Mouse (Mus musculus) midbrain, postnatal 0 days (tissue): Measurements from ENCODE around the gene 9030025P20Rik. TPM values are rescaled to one million over a fixed set of nuclear protein-coding genes. Genes with fewer than 3 reads are reported as not detected.
"Not testable (repeated sequence)": the region's sequence is repeated elsewhere in the genome, so short reads cannot be mapped to it uniquely, and the experiment has no call there.

Experiments used
- ATAC-seq: fragments of 200-750 bp; cut with Nextera tagmentation; 2 replicates; pipeline ENCODE4 v1.8.0; 2017; ENCODE audit warnings: moderate number of reproducible peaks, mild to moderate bottlenecking, moderate TSS enrichment, moderate library complexity; ENCODE audit not compliant: low FRiP score
- DNase-seq: peaks from one replicate; pipeline ENCODE4 v3.0.0-alpha.2; 2015; ENCODE audit warnings: low spot score
- H3K27ac ChIP-seq: fragments of 300-500 bp; sonication (generic); 2 replicates; pipeline ENCODE4 v1.5.1; 2014; ENCODE audit warnings: low read depth, mild to moderate bottlenecking, low read length, mixed read lengths
- H3K27me3 ChIP-seq: fragments of 300-500 bp; sonication (generic); 2 replicates; pipeline ENCODE4 v1.6.1; 2014; ENCODE audit warnings: low read length, control low read depth, mixed read lengths; ENCODE audit not compliant: insufficient read depth
- H3K36me3 ChIP-seq: fragments of 300-500 bp; sonication (generic); 2 replicates; pipeline ENCODE4 v1.6.1; 2014; ENCODE audit warnings: low read length, control low read depth, mixed read lengths; ENCODE audit not compliant: insufficient read depth
- H3K4me1 ChIP-seq: fragments of 300-500 bp; sonication (generic); 2 replicates; pipeline ENCODE4 v1.6.1; 2014; ENCODE audit warnings: mild to moderate bottlenecking, control low read depth, antibody characterized with exemption, low read length, mixed read lengths; ENCODE audit not compliant: insufficient read depth
- H3K4me2 ChIP-seq: fragments of 300-500 bp; sonication (generic); 2 replicates; pipeline ENCODE4 v1.6.1; 2014; ENCODE audit warnings: low read depth, mild to moderate bottlenecking, low read length, mixed read lengths; ENCODE audit not compliant: poor library complexity, severe bottlenecking
- H3K4me3 ChIP-seq: fragments of 300-500 bp; sonication (generic); 2 replicates; pipeline ENCODE4 v1.5.1; 2014; ENCODE audit warnings: low read depth, mild to moderate bottlenecking, low read length, moderate library complexity
- H3K9ac ChIP-seq: fragments of 300-500 bp; sonication (generic); replicated peaks from 2 replicates; pipeline ENCODE4 v1.6.1; 2014; ENCODE audit warnings: mild to moderate bottlenecking, low read length, moderate library complexity, mixed read lengths; ENCODE audit not compliant: poor library complexity, severe bottlenecking
- H3K9me3 ChIP-seq: fragments of 300-500 bp; sonication (generic); 2 replicates; pipeline ENCODE4 v1.6.1; 2016; ENCODE audit warnings: low read length, control low read depth
- whole genome bisulfite sequencing: fragments of 180-500 bp; shearing (Covaris S2); extraction: QIAGEN DNeasy Blood & Tissue Kit; methylation state at CpG from one replicate; pipeline ENCODE4 v1.1.7; 2014; 5-methylcytosine and 5-hydroxymethylcytosine counted together
- polyA plus RNA-seq: library from polyadenylated mRNA; unstranded; fragments of >200 nt; fragmentation: Nextera tagmentation; extraction: Ambion mirVana; gene quantifications from 2 replicates; pipeline ENCODE4 v1.2.1, GENCODE M21; 2015
- total RNA-seq: library from RNA; depleted of rRNA; stranded (reverse); fragments of >200 nt; gene quantifications from 2 replicates; pipeline ENCODE4 v1.2.3, GENCODE M21; 2014

9030025P20Rik gene
- total and polyA plus RNA-seq, 2 experiments from 2014 or later = 7.0 to 8.7 TPM

DNA sequence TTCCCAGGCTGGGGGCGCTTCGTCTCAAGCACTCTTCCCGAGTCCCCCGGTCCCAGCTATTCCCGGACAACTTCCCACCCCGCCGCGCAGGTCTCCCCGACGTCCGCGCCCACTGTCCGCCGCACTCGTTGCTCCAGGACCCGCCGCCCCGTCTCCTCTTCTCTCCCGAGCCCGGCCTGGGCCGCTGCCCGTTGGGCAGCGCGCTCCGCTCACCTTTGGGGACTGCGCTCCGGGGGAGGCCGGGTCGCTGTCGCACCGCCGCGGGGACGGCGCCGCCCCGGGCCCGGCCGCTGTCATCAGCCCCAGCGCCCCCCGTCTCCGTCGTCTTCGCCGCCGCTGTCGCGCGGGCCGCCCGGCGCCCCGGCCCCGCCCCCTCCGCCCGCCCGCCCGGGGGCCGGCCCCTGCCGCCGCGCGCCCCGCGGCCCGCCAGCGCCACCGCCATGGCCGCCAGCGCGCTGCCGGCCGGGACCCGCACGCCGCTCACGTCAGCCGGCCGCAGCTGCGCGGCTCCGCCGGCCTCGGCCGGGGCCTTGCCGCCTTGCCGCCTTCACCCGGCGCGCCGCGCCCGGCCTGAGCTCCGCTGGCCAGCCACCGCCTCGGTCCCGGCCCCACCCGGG is 14.4 kb downstream of the 9030025P20Rik start:
- H3K36me3 ChIP-seq, H3K4me3 ChIP-seq, H3K4me2 ChIP-seq, H3K9ac ChIP-seq, H3K27me3 ChIP-seq, H3K9me3 ChIP-seq, H3K4me1 ChIP-seq, DNase-seq, H3K27ac ChIP-seq: not testable (repeated sequence)
- peak; percentile 80 for ATAC-seq
- no CpG with 5 or more reads among the region's 98 CpGs for WGBS

GRCm38 (mm10) chr17:14993139-14993832 is 15.0 kb downstream of the 9030025P20Rik start:
- not testable (repeated sequence) for H3K36me3 ChIP-seq

GRCm38 (mm10) chr17:14994140-14994539 is 15.9 kb downstream of the 9030025P20Rik start:
- H3K4me2 ChIP-seq, H3K9me3 ChIP-seq, DNase-seq, ATAC-seq, H3K36me3 ChIP-seq, H3K27me3 ChIP-seq, H3K4me3 ChIP-seq, H3K4me1 ChIP-seq, H3K27ac ChIP-seq, H3K9ac ChIP-seq: not testable (repeated sequence)
- no CpG with 5 or more reads among the region's 5 CpGs for WGBS

More at GRCm38 (mm10) chr17:14993139-14993832, 15.0 kb downstream of the 9030025P20Rik start:
- H3K27me3 ChIP-seq, DNase-seq, H3K4me1 ChIP-seq, H3K4me3 ChIP-seq, H3K27ac ChIP-seq, H3K9ac ChIP-seq, H3K4me2 ChIP-seq, H3K9me3 ChIP-seq: not testable (repeated sequence)
- ATAC-seq = peak; percentile 89
- WGBS = no CpG with 5 or more reads among the region's 47 CpGs

DNA sequence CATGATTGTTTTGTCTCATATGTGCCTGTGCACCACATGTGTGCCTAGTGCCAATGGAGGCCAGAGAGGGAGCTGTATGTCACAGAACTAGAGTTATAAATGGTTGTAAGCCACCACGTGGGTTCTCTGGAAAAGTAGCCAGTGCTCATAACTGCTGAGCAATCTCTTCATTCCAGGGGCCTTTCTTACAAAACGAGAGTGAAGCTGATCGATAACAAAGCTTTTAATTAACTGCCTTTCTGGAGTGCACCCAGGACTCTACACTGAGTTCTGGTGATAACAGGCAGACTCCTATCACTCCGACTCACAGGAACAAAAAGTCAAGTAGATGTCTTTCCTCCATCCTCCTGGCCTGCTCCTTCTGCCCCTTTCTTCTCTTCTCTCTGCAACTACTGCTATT is 21.8 kb downstream of the 9030025P20Rik start:
- not testable (repeated sequence) for H3K9me3 ChIP-seq, ATAC-seq, H3K36me3 ChIP-seq, H3K9ac ChIP-seq, H3K4me2 ChIP-seq, H3K4me1 ChIP-seq, H3K27me3 ChIP-seq, H3K4me3 ChIP-seq, DNase-seq, H3K27ac ChIP-seq
- no CpG with 5 or more reads among the region's 4 CpGs for WGBS

DNA sequence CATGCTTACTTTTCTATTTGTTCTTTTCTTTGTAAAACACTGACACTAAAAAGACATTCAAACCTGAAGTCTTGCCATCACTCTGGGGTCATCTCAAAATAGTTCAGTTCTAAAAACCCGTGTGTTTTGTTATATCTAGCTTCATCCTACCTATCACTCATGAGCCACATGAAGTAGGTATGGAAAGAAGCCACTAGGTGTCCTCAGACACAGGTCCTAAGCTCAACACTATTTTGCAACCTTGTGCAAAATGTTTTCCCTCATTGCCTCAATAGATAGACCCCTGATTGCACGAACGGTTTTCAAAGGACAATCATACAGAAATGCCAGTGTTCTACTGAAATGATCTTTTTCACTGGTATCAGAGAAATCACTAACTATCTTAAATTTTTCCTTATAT is 30.8 kb downstream of the 9030025P20Rik start:
- H3K27ac ChIP-seq, H3K36me3 ChIP-seq, H3K9me3 ChIP-seq, H3K4me2 ChIP-seq, H3K4me3 ChIP-seq, H3K9ac ChIP-seq, H3K4me1 ChIP-seq, DNase-seq, H3K27me3 ChIP-seq, ATAC-seq: not testable (repeated sequence)
- WGBS = no CpG with 5 or more reads among the region's 3 CpGs

DNA sequence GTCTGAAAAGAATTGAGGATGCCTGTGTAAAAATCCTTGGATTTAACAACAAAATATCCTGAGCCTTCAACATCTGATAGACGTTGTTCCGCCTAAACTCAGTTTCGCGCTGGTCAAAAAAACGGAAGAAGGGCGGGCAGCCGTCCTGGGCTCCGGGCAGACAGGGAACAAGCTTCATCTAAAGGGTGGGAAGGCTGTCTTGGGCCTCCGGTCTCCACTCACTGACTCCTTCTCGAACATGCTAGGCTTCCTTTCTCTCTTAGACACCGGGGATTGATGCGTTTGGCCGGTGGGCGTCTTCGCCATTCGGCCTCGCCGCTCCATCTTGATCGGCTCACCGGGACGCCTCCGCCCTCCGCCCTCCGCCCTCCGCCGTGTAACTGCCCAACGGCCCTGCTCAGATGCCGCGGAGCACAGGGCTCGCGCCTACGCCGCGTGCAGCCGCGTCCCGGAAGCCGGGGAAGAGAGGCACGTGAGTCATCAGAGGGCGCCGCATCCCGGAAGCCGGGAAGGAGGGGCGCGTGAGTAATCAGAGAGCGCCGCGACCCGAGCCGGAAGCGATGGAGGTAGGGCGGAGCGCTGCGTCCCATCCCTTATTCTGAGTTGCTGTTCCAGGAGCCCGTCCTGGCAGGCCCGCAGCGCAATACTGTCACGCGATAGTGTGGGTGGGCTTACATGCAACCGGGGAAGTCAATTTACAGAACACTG is 31.6 kb downstream of the 9030025P20Rik start, which contains the start of gene Gm3435:
Gene Gm3435, plus strand, starts transcription at position 471 of the 708 bp plus-strand sequence.
- peak; percentile 99 for ATAC-seq
- H3K36me3 ChIP-seq, H3K27me3 ChIP-seq, H3K9ac ChIP-seq, H3K4me1 ChIP-seq, H3K4me2 ChIP-seq, H3K9me3 ChIP-seq, H3K27ac ChIP-seq, H3K4me3 ChIP-seq, DNase-seq: not testable (repeated sequence)
- no CpG with 5 or more reads among the region's 60 CpGs for WGBS

DNA sequence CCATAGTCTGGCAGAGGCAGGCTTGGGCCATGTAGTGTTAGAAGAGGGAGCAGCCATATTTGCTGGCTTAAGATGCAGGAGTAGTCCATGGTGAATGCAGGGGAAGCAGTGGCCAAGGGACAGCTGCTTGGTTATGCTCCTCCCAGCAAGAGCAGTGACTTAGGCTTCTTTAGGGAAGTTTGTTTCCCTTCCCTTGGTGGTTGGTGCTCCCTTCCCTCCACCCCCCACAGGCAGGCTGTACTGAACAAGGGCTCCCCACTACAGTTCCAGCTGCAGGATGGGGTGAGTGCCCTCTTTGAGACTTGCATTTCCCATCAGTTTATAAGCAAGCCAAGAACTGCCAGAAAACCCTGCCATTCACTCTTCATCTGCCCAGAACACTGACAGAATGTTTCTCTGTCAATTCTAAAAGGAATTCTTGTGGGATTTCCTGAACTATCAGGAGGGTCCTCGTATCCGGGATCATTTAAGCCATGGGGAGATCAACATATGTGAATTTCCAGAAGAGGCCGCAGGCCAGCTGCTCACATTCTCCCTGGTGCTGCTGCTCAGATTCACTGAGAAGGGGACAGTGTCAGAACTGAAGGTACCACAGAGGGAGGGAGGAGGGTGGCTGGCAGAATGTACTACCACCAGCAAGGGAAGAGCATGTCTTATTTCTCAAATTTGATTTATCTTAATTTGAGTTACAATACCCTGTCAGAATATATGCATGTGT is 43.4 kb downstream of the 9030025P20Rik start:
- H3K9ac ChIP-seq, H3K36me3 ChIP-seq, H3K4me2 ChIP-seq, H3K9me3 ChIP-seq, H3K27me3 ChIP-seq, DNase-seq, H3K27ac ChIP-seq, H3K4me1 ChIP-seq, H3K4me3 ChIP-seq, ATAC-seq: not testable (repeated sequence)
- WGBS = 67% methylated on average over 3 of the region's 3 CpGs

DNA sequence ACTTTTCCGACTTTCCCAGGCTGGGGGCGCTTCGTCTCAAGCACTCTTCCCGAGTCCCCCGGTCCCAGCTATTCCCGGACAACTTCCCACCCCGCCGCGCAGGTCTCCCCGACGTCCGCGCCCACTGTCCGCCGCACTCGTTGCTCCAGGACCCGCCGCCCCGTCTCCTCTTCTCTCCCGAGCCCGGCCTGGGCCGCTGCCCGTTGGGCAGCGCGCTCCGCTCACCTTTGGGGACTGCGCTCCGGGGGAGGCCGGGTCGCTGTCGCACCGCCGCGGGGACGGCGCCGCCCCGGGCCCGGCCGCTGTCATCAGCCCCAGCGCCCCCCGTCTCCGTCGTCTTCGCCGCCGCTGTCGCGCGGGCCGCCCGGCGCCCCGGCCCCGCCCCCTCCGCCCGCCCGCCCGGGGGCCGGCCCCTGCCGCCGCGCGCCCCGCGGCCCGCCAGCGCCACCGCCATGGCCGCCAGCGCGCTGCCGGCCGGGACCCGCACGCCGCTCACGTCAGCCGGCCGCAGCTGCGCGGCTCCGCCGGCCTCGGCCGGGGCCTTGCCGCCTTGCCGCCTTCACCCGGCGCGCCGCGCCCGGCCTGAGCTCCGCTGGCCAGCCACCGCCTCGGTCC is 45.7 kb downstream of the 9030025P20Rik start:
- not testable (repeated sequence) for H3K27ac ChIP-seq, H3K4me2 ChIP-seq, H3K4me1 ChIP-seq, H3K9me3 ChIP-seq, H3K27me3 ChIP-seq, DNase-seq, H3K4me3 ChIP-seq, H3K9ac ChIP-seq, H3K36me3 ChIP-seq
- WGBS = no CpG with 5 or more reads among the region's 97 CpGs
- ATAC-seq = peak; percentile 78
